Mouse (Mus musculus): ENCODE measurements at regions not wholly inside any gene's neighbourhood (a gene's known extent, or its start where the extent isn't known, plus 50 kb on each side); places are given as distances from the start of the nearest gene placed in this dataset.

GRCm38 (mm10) chr6:81323690-81324089 is 599.8 kb upstream of the Gcfc2 start:
- no peak overlapping the region for H3K4me3 ChIP-seq (replicated peaks; ENCODE audit: low read length)
- H3K27ac ChIP-seq (ENCODE audit: low read length), result no peak overlapping the region
- no peaks in the 10 kb centered on the region for H3K27me3 ChIP-seq (ENCODE audit: control insufficient read depth, insufficient read depth, low read length)
- H3K4me1 ChIP-seq (ENCODE audit: control insufficient read depth, insufficient read depth, low read length), result no peaks in the 10 kb centered on the region
- ATAC-seq (ENCODE audit: insufficient read depth, low FRiP score), result no peak
- no peak overlapping the region for H3K9ac ChIP-seq (ENCODE audit: low read length)
- 62% methylated on average over 3 of the region's 3 CpGs for WGBS
- H3K4me2 ChIP-seq (ENCODE audit: low read depth, low read length), result no peak overlapping the region
- no peaks in the 10 kb centered on the region for H3K36me3 ChIP-seq (ENCODE audit: control insufficient read depth, insufficient read depth, low read length)
- H3K9me3 ChIP-seq (replicated peaks; ENCODE audit: control insufficient read depth, low read length), result no peaks in the 10 kb centered on the region

DNA sequence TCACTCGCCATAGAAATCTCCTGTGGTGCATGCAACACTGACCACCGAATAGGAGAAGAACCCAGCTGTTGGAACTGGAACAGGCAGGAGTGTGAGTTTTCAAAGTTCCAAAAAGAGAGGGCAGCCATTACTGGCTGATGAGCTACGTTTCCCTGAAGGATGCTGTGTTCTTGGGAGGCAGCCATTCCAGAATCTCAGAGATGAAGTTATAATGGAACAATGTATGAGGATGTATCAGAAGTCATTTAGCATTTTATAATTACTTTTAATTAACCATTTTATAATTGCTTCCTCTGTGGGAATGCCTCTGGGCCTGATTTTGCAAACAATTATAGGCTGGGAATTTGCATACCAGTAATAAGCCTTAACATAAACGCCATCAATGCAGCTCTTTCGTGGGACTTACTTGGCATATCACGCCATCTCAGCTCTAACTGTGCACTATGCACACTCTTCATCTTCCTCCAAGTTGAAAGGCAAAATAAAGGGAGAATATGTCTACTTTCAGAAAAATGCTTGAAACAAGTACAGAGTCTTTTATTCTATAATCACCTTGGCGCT is 559.4 kb upstream of the Gcfc2 start:
- Histone ChIP-seq H3K9ac (ENCODE audit: low read length) (no peak overlapping the region), H3K4me1 (ENCODE audit: control insufficient read depth, insufficient read depth, low read length) (no peaks in the 10 kb centered on the region), H3K4me3 (replicated peaks; ENCODE audit: low read length) (no peak overlapping the region), H3K36me3 (ENCODE audit: control insufficient read depth, insufficient read depth, low read length) (no peaks in the 10 kb centered on the region), H3K4me2 (ENCODE audit: low read depth, low read length) (no peak overlapping the region), H3K27me3 (ENCODE audit: control insufficient read depth, insufficient read depth, low read length) (no peaks in the 10 kb centered on the region), H3K9me3 (replicated peaks; ENCODE audit: control insufficient read depth, low read length) (no peaks in the 10 kb centered on the region), H3K27ac (ENCODE audit: low read length) (no peak overlapping the region)
- 84% methylated on average over 7 of the region's 7 CpGs for WGBS
- ATAC-seq (ENCODE audit: insufficient read depth, low FRiP score), result no peak

- H3K4me2 ChIP-seq (ENCODE audit: low read depth, low read length), result no peak overlapping the region
- ATAC-seq (ENCODE audit: insufficient read depth, low FRiP score), result no peak
- H3K36me3 ChIP-seq (ENCODE audit: control insufficient read depth, insufficient read depth, low read length), result no peaks in the 10 kb centered on the region
- no peak overlapping the region for H3K27ac ChIP-seq (ENCODE audit: low read length)
- H3K4me3 ChIP-seq (replicated peaks; ENCODE audit: low read length), result no peak overlapping the region
- H3K9me3 ChIP-seq (replicated peaks; ENCODE audit: control insufficient read depth, low read length), result no peaks in the 10 kb centered on the region
- WGBS, result 64% methylated on average over 4 of the region's 4 CpGs
- no peaks in the 10 kb centered on the region for H3K4me1 ChIP-seq (ENCODE audit: control insufficient read depth, insufficient read depth, low read length)
- no peaks in the 10 kb centered on the region for H3K27me3 ChIP-seq (ENCODE audit: control insufficient read depth, insufficient read depth, low read length)
- no peak overlapping the region for H3K9ac ChIP-seq (ENCODE audit: low read length)
Measured at GRCm38 (mm10) chr6:81388484-81388883, 535.0 kb upstream of the Gcfc2 start.

- no peak for ATAC-seq (ENCODE audit: insufficient read depth, low FRiP score)
- Histone ChIP-seq H3K27ac (ENCODE audit: low read length) (no peak overlapping the region), H3K4me3 (replicated peaks; ENCODE audit: low read length) (no peak overlapping the region), H3K4me2 (ENCODE audit: low read depth, low read length) (no peak overlapping the region), H3K9me3 (replicated peaks; ENCODE audit: control insufficient read depth, low read length) (no peaks in the 10 kb centered on the region), H3K36me3 (ENCODE audit: control insufficient read depth, insufficient read depth, low read length) (no peaks in the 10 kb centered on the region), H3K27me3 (ENCODE audit: control insufficient read depth, insufficient read depth, low read length) (no peaks in the 10 kb centered on the region), H3K4me1 (ENCODE audit: control insufficient read depth, insufficient read depth, low read length) (no peaks in the 10 kb centered on the region), H3K9ac (ENCODE audit: low read length) (no peak overlapping the region)
Measured at GRCm38 (mm10) chr6:81403122-81403521, 520.3 kb upstream of the Gcfc2 start.

GRCm38 (mm10) chr6:81413611-81414010 is 509.9 kb upstream of the Gcfc2 start:
- no peak for ATAC-seq (ENCODE audit: insufficient read depth, low FRiP score)
- Histone ChIP-seq H3K27ac (ENCODE audit: low read length) (no peak overlapping the region), H3K4me3 (replicated peaks; ENCODE audit: low read length) (no peak overlapping the region), H3K4me2 (ENCODE audit: low read depth, low read length) (no peak overlapping the region), H3K9ac (ENCODE audit: low read length) (no peak overlapping the region), H3K4me1 (ENCODE audit: control insufficient read depth, insufficient read depth, low read length) (no peaks in the 10 kb centered on the region), H3K9me3 (replicated peaks; ENCODE audit: control insufficient read depth, low read length) (no peaks in the 10 kb centered on the region), H3K27me3 (ENCODE audit: control insufficient read depth, insufficient read depth, low read length) (no peaks in the 10 kb centered on the region), H3K36me3 (ENCODE audit: control insufficient read depth, insufficient read depth, low read length) (no peaks in the 10 kb centered on the region)
- WGBS, result 89% methylated on average over 5 of the region's 5 CpGs

DNA sequence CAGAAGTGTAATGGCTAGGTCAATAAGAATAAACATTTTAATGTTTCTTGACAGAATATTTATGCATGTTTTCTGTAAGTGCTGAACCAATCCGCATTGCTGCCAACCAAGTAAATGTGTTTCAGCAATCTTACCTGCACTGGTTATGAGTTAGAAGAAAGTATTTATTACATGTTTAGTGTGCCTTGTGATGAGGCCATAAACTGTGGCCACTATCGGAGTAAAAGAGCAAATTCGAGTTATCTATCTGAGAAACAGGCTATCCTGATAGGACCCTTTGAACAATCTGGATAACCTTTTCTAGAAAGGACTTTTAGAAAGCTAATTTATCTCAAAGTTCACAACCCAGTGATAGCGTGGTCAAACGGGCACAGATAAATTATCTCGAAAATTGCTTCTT is 488.7 kb upstream of the Gcfc2 start:
- WGBS, result 65% methylated on average over 6 of the region's 6 CpGs
- no peak overlapping the region for H3K4me3 ChIP-seq (replicated peaks; ENCODE audit: low read length)
- H3K4me2 ChIP-seq (ENCODE audit: low read depth, low read length), result no peak overlapping the region
- H3K9me3 ChIP-seq (replicated peaks; ENCODE audit: control insufficient read depth, low read length), result no peaks in the 10 kb centered on the region
- no peak overlapping the region for H3K9ac ChIP-seq (ENCODE audit: low read length)
- H3K4me1 ChIP-seq (ENCODE audit: control insufficient read depth, insufficient read depth, low read length), result no peaks in the 10 kb centered on the region
- no peak for ATAC-seq (ENCODE audit: insufficient read depth, low FRiP score)
- no peaks in the 10 kb centered on the region for H3K27me3 ChIP-seq (ENCODE audit: control insufficient read depth, insufficient read depth, low read length)
- no peaks in the 10 kb centered on the region for H3K36me3 ChIP-seq (ENCODE audit: control insufficient read depth, insufficient read depth, low read length)
- H3K27ac ChIP-seq (ENCODE audit: low read length), result no peak overlapping the region

DNA sequence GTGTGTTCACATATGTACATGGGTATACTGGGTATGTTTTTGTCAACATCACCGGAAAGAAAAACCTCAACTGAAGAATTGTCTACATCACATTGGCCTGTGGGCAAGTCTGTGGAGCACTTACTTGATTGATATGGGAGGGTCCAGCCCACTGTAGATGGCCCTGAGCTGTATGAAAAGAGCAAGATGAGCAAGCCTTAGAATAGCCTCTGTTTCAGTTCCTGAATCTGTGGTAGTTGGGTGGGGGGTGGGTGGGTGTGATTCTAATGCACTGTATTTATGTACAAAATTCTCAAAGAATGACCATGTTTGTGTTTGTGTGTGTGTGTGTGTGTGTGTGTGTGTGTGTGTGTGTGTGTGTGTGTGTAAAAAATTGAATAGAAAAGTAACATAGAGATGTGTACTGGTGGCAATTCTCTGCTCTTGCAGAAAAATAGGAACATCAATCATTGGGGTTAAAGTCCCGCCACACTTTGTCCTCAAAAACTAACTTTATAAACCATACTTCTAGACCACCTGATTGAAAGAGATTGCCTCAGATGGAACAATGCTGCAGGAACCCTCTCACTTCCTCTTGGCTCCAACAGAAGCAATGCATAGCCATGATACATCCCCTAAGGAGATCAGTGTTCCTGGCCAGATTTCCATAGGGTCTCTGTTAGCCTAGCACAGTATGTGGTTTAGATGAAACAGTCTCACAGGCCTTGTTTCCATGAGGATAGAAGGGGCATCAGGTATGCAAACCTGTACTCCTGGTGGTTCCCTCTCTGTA is 484.3 kb upstream of the Gcfc2 start:
- H3K9ac ChIP-seq (ENCODE audit: low read length), result no peak overlapping the region
- no peaks in the 10 kb centered on the region for H3K36me3 ChIP-seq (ENCODE audit: control insufficient read depth, insufficient read depth, low read length)
- no peak overlapping the region for H3K27ac ChIP-seq (ENCODE audit: low read length)
- no peaks in the 10 kb centered on the region for H3K27me3 ChIP-seq (ENCODE audit: control insufficient read depth, insufficient read depth, low read length)
- H3K4me3 ChIP-seq (replicated peaks; ENCODE audit: low read length), result no peak overlapping the region
- 81% methylated on average over 2 of the region's 2 CpGs for WGBS
- H3K4me1 ChIP-seq (ENCODE audit: control insufficient read depth, insufficient read depth, low read length), result no peaks in the 10 kb centered on the region
- H3K4me2 ChIP-seq (ENCODE audit: low read depth, low read length), result no peak overlapping the region
- no peaks in the 10 kb centered on the region for H3K9me3 ChIP-seq (replicated peaks; ENCODE audit: control insufficient read depth, low read length)
- ATAC-seq (ENCODE audit: insufficient read depth, low FRiP score), result no peak

- no peak for ATAC-seq (ENCODE audit: insufficient read depth, low FRiP score)
- Histone ChIP-seq H3K27ac (ENCODE audit: low read length) (no peak overlapping the region), H3K4me2 (ENCODE audit: low read depth, low read length) (no peak overlapping the region), H3K4me3 (replicated peaks; ENCODE audit: low read length) (no peak overlapping the region), H3K36me3 (ENCODE audit: control insufficient read depth, insufficient read depth, low read length) (no peaks in the 10 kb centered on the region), H3K27me3 (ENCODE audit: control insufficient read depth, insufficient read depth, low read length) (no peaks in the 10 kb centered on the region), H3K4me1 (ENCODE audit: control insufficient read depth, insufficient read depth, low read length) (no peaks in the 10 kb centered on the region), H3K9ac (ENCODE audit: low read length) (no peak overlapping the region), H3K9me3 (replicated peaks; ENCODE audit: control insufficient read depth, low read length) (no peaks in the 10 kb centered on the region)
Measured at GRCm38 (mm10) chr6:81441396-81441795, 482.1 kb upstream of the Gcfc2 start.

- WGBS, result 86% methylated on average over 1 of the region's 1 CpGs
- H3K36me3 ChIP-seq (ENCODE audit: control insufficient read depth, insufficient read depth, low read length), result no peaks in the 10 kb centered on the region
- H3K27ac ChIP-seq (ENCODE audit: low read length), result no peak overlapping the region
- no peaks in the 10 kb centered on the region for H3K27me3 ChIP-seq (ENCODE audit: control insufficient read depth, insufficient read depth, low read length)
- ATAC-seq (ENCODE audit: insufficient read depth, low FRiP score), result no peak
- no peaks in the 10 kb centered on the region for H3K9me3 ChIP-seq (replicated peaks; ENCODE audit: control insufficient read depth, low read length)
- H3K4me1 ChIP-seq (ENCODE audit: control insufficient read depth, insufficient read depth, low read length), result no peaks in the 10 kb centered on the region
- H3K4me2 ChIP-seq (ENCODE audit: low read depth, low read length), result no peak overlapping the region
- H3K4me3 ChIP-seq (replicated peaks; ENCODE audit: low read length), result no peak overlapping the region
- no peak overlapping the region for H3K9ac ChIP-seq (ENCODE audit: low read length)
Measured at GRCm38 (mm10) chr6:81446019-81446800, 477.3 kb upstream of the Gcfc2 start.

Data from stomach, embryonic 16.5 days (tissue).